Mouse (Mus musculus) CD4-positive, CD25-positive, alpha-beta regulatory T cell, adult 2 months (primary cell): ENCODE data around the gene Slc7a11.

ENCODE experiments used
- DNase-seq: peaks from one replicate; pipeline ENCODE4 v3.0.0-alpha.2; 2012; ENCODE audit warnings: low read depth, low spot score

Slc7a11 gene

GRCm38 (mm10) chr3:49867951-49868584, 575.3 kb downstream of the Slc7a11 start:
- no peak for DNase-seq

- no peak for DNase-seq
These were observed 576.1 kb downstream of the Slc7a11 start for GRCm38 (mm10) chr3:49867147-49867950.

- no peak for DNase-seq
These were observed 577.3 kb downstream of the Slc7a11 start for GRCm38 (mm10) chr3:49866061-49866515.

GRCm38 (mm10) chr3:49856797-49857196, 586.6 kb downstream of the Slc7a11 start:
- DNase-seq = no peak

- no peak for DNase-seq
These were observed 589.1 kb downstream of the Slc7a11 start for GRCm38 (mm10) chr3:49854277-49854676.

GRCm38 (mm10) chr3:49842971-49843370, 600.4 kb downstream of the Slc7a11 start:
- no peak for DNase-seq
